Mouse (Mus musculus): ENCODE measurements around the gene Pdk3.

GRCm38 (mm10) chrX:93729529-93729928 is 102.5 kb downstream of the Pdk3 start:
- TF ChIP-seq CTCF (conservative IDR thresholded peaks at IDR 0.05; ENCODE audit: insufficient read depth, insufficient read length, low read depth, low read length) (no peak), POLR2A (IDR thresholded peaks at IDR 0.05; ENCODE audit: low read depth, low read length) (no peak)
